Mouse (Mus musculus): ENCODE results near the gene Gstm5.
A peak's percentile ranks its signal among the peaks of the same experiment; 100 is the strongest.
"Not testable (repeated sequence)": the region's sequence is repeated elsewhere in the genome, so short reads cannot be mapped to it uniquely, and the experiment has no call there.

The Gstm5 gene

DNA sequence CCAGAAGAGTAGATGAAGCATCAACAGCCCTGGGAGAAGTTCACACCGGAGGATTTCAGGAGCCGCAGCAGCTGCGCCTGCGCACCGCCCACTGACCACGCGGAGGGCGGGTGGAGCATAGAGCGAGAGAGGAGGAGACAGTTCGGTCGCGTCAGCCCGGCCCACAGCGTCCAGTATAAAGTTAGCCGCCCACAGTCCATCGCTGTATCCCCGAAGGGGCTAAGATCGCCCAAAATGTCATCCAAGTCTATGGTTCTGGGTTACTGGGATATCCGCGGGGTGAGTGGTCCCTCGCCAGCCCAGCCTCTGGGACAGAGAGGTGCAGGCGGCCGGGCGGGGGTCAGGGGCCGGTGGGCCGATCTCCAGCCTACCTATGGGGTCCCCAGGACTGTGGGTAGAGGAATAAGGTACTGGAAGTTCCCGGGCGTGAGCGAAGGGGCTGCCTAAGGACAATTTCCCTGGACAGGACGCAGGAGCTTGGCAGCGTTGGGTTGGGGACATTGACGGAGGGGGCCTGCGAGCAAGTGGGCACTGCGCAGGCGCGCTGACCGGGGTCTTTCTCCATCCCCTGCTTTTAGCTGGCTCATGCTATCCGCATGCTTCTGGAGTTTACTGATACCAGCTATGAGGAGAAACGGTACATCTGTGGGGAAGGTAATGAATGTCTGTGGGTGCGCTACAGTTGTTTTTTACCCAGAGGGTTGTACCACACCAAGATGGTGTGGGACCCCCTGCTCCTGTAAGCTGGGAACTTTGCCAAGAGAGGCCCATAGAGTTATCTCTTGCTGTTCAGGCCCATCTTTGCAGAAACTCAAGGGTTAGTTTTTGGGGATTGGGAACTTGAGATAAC lies at the start of gene Gstm5:
TSS of gene Gstm5 (plus strand) at position 102 of the 850 bp plus-strand sequence.
- H3K36me3 ChIP-seq (ENCODE audit: control insufficient read depth, insufficient read depth, low read length, poor library complexity, severe bottlenecking): no peaks in the 10 kb centered on the region
- peak; percentile 7 for DNase-seq (ENCODE audit: low read depth, low spot score)
- H3K27me3 ChIP-seq (ENCODE audit: control insufficient read depth, insufficient read depth, low read length, poor library complexity, severe bottlenecking): peaks cover 2% of the 10 kb centered on the region; the same call in 1 of the 2 replicates

DNA sequence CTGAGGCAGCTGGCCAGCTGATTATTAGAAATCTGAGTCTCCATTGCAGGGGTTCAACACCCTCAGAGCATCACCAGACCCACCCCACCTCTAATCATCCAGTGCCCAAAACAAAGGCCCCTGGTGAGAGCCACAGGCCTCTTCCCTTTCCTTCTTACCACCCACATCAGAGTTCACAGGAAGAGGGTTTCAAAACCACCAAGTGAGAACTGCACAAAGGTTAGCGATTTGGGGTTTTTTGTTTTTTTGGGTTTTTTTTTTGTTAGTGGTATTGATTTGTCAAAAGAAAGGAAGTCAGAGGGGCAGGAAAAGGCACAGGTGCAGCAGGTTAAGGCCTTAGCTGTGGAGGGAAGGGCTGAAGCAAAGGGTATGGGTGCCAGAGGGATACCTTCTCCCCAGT lies 49.4 kb upstream of the Gstm5 start:
- no peak for DNase-seq (ENCODE audit: low read depth, low spot score)
- H3K27me3 ChIP-seq (ENCODE audit: control insufficient read depth, insufficient read depth, low read length, poor library complexity, severe bottlenecking): no peaks in the 10 kb centered on the region
- H3K36me3 ChIP-seq (ENCODE audit: control insufficient read depth, insufficient read depth, low read length, poor library complexity, severe bottlenecking): no peaks in the 10 kb centered on the region

GRCm38 (mm10) chr3:107846835-107847234 lies 48.8 kb upstream of the Gstm5 start:
- Histone ChIP-seq H3K36me3 (ENCODE audit: control insufficient read depth, insufficient read depth, low read length, poor library complexity, severe bottlenecking) (no peaks in the 10 kb centered on the region), H3K27me3 (ENCODE audit: control insufficient read depth, insufficient read depth, low read length, poor library complexity, severe bottlenecking) (no peaks in the 10 kb centered on the region)
- DNase-seq (ENCODE audit: low read depth, low spot score): no peak

GRCm38 (mm10) chr3:107848126-107848525 lies 47.5 kb upstream of the Gstm5 start:
- Histone ChIP-seq H3K27me3 (ENCODE audit: control insufficient read depth, insufficient read depth, low read length, poor library complexity, severe bottlenecking) (no peaks in the 10 kb centered on the region), H3K36me3 (ENCODE audit: control insufficient read depth, insufficient read depth, low read length, poor library complexity, severe bottlenecking) (no peaks in the 10 kb centered on the region)
- DNase-seq (ENCODE audit: low read depth, low spot score): no peak

DNA sequence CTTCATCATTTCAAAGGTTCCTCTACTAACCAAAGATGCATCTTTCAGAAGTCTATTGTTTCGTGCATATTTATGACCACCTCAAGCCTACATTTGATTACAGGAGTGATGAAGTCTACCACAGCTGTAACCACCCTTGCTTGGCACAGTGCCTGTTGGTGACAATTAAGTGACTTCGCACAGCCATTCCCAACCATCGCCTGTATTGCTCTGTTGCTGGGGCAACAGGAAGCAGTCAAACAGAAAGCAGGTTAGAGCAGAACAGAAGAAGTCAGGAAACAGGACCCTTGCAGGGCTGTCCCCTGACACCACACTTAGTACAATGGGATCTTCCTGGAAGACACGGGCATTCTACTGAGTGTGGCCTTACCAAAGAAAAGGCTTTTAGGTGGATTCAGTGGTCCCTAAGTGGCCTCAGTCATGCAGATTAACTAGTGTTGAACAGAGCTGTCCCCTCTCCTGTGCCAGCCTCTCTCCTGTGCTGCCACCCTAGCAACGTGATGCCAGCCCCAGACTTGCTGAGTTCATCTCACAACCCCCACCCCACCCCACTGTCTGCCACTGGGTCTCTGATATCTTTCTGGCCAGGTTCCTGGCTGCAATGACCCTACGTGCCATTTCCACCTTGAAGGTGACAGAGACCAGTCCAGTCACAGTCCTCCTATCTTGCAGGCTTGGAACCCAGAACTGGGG lies 46.5 kb upstream of the Gstm5 start:
- Histone ChIP-seq H3K27me3 (ENCODE audit: control insufficient read depth, insufficient read depth, low read length, poor library complexity, severe bottlenecking) (no peaks in the 10 kb centered on the region), H3K36me3 (ENCODE audit: control insufficient read depth, insufficient read depth, low read length, poor library complexity, severe bottlenecking) (no peaks in the 10 kb centered on the region)
- no peak for DNase-seq (ENCODE audit: low read depth, low spot score)

GRCm38 (mm10) chr3:107849693-107850031 lies 46.0 kb upstream of the Gstm5 start:
- no peak for DNase-seq (ENCODE audit: low read depth, low spot score)
- no peaks in the 10 kb centered on the region for H3K36me3 ChIP-seq (ENCODE audit: control insufficient read depth, insufficient read depth, low read length, poor library complexity, severe bottlenecking)
- no peaks in the 10 kb centered on the region for H3K27me3 ChIP-seq (ENCODE audit: control insufficient read depth, insufficient read depth, low read length, poor library complexity, severe bottlenecking)

- Histone ChIP-seq H3K27me3 (ENCODE audit: control insufficient read depth, insufficient read depth, low read length, poor library complexity, severe bottlenecking) (no peaks in the 10 kb centered on the region), H3K36me3 (ENCODE audit: control insufficient read depth, insufficient read depth, low read length, poor library complexity, severe bottlenecking) (no peaks in the 10 kb centered on the region)
- DNase-seq (ENCODE audit: low read depth, low spot score): no peak
These were observed 45.1 kb upstream of the Gstm5 start for GRCm38 (mm10) chr3:107850418-107851031.

DNA sequence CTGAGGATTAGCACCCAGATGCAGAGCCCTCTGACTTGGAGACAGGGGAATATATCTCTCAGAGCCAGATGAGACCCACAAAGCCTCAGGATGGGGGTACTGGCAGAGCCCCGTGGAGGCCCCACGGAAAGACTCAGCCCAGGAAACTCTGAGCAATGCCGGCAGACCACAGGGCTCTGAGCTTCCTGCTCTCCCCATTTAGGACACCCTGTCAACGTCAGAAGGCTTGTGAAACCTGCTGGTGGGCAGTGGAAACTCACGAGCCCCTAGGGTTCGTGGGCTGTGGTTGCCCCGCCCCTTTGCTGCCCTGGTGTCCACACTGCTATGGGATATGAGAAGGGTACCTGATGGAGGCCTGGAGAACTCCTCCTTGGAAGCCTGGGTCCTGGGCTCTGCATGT lies 42.8 kb upstream of the Gstm5 start:
- H3K27me3 ChIP-seq (ENCODE audit: control insufficient read depth, insufficient read depth, low read length, poor library complexity, severe bottlenecking): no peaks in the 10 kb centered on the region
- DNase-seq (ENCODE audit: low read depth, low spot score): no peak
- no peaks in the 10 kb centered on the region for H3K36me3 ChIP-seq (ENCODE audit: control insufficient read depth, insufficient read depth, low read length, poor library complexity, severe bottlenecking)

GRCm38 (mm10) chr3:107853232-107854181 lies 42.1 kb upstream of the Gstm5 start:
- Histone ChIP-seq H3K36me3 (ENCODE audit: control insufficient read depth, insufficient read depth, low read length, poor library complexity, severe bottlenecking) (no peaks in the 10 kb centered on the region), H3K27me3 (ENCODE audit: control insufficient read depth, insufficient read depth, low read length, poor library complexity, severe bottlenecking) (no peaks in the 10 kb centered on the region)
- no peak for DNase-seq (ENCODE audit: low read depth, low spot score)

- DNase-seq (ENCODE audit: low read depth, low spot score): no peak
- no peaks in the 10 kb centered on the region for H3K36me3 ChIP-seq (ENCODE audit: control insufficient read depth, insufficient read depth, low read length, poor library complexity, severe bottlenecking)
These were observed 40.3 kb upstream of the Gstm5 start for GRCm38 (mm10) chr3:107855368-107855767.

DNA sequence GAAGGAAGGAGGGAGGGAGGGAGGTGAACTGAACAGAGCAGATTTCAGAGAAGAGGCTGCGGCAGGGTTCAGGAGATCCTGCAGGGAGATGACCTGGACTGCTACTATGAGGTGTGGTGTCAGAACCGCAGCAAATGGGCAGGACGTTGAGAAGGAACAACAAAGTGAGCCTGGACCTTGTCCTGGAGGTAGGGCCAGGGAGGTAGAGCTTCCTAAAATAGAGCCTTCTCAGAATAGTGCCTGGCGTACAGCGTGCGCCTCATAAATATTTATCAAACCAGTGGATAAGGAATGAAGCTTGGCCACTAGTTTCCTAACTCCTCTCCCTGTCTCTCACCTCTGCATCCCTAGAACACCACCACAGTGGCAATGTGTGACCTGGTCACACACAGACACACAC lies 38.0 kb upstream of the Gstm5 start:
- no peak for DNase-seq (ENCODE audit: low read depth, low spot score)
- Histone ChIP-seq H3K36me3 (ENCODE audit: control insufficient read depth, insufficient read depth, low read length, poor library complexity, severe bottlenecking) (no peaks in the 10 kb centered on the region), H3K27me3 (ENCODE audit: control insufficient read depth, insufficient read depth, low read length, poor library complexity, severe bottlenecking) (no peaks in the 10 kb centered on the region)

More at GRCm38 (mm10) chr3:107855368-107855767, 40.3 kb upstream of the Gstm5 start:
- H3K27me3 ChIP-seq (ENCODE audit: control insufficient read depth, insufficient read depth, low read length, poor library complexity, severe bottlenecking): no peaks in the 10 kb centered on the region

GRCm38 (mm10) chr3:107861483-107861882 lies 34.1 kb upstream of the Gstm5 start:
- not testable (repeated sequence) for DNase-seq (ENCODE audit: low read depth, low spot score); H3K36me3 ChIP-seq (ENCODE audit: control insufficient read depth, insufficient read depth, low read length, poor library complexity, severe bottlenecking); H3K27me3 ChIP-seq (ENCODE audit: control insufficient read depth, insufficient read depth, low read length, poor library complexity, severe bottlenecking)

DNA sequence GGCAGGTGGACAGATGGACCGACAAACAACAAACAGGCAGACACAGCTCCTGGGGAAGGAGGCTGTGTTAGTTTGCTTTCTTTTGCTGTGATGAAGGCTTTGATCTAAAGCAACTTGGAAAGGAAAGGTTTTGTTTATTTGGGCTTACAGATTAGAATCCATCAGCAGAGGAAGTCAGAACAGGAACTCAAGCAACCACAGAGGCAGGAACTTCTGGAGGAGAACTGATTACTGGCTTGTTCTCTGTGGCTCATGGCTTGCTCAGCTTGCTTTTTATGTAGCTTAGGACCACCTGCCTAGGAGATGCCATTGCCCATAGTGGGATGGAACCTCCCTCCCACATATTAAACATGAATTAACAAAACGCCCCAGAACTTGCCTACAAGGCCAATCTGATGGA lies 33.1 kb upstream of the Gstm5 start:
- Histone ChIP-seq H3K36me3 (ENCODE audit: control insufficient read depth, insufficient read depth, low read length, poor library complexity, severe bottlenecking) (no peaks in the 10 kb centered on the region), H3K27me3 (ENCODE audit: control insufficient read depth, insufficient read depth, low read length, poor library complexity, severe bottlenecking) (no peaks in the 10 kb centered on the region; the same call in 1 of the 2 replicates)
- DNase-seq (ENCODE audit: low read depth, low spot score): no peak

DNA sequence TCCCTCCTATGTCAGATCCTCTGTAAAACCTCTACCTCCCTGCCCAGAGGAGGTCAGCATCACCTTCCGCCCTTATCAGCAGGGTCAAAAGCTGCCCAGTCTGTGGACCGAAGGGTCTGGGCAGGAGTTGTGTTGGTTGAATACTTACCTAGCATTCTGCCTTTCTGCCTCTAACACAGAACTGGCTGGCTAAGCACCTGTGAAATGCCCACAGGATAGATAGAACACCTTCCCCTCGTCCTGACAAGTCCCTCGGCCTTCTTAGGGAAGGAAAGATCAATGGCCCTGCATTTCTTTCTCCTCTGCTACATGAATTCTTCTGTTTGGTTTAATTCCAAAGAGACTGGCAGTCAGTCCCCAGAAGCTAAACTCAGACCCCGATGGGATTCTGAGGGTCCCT lies 32.1 kb upstream of the Gstm5 start:
- H3K27me3 ChIP-seq (ENCODE audit: control insufficient read depth, insufficient read depth, low read length, poor library complexity, severe bottlenecking): no peaks in the 10 kb centered on the region; the same call in 1 of the 2 replicates
- no peak for DNase-seq (ENCODE audit: low read depth, low spot score)
- H3K36me3 ChIP-seq (ENCODE audit: control insufficient read depth, insufficient read depth, low read length, poor library complexity, severe bottlenecking): no peaks in the 10 kb centered on the region
